Mouse (Mus musculus): Measurements from ENCODE around the gene Hdgfl1.

GRCm38 (mm10) chr13:26720917-26721316 is 49.0 kb downstream of the Hdgfl1 start:
- no peak for TF ChIP-seq TCF12 (IDR thresholded peaks at IDR 0.05; ENCODE audit: insufficient read depth, poor library complexity, severe bottlenecking)
- TF ChIP-seq POLR2A (IDR thresholded peaks at IDR 0.05; ENCODE audit: insufficient read length, low read depth): no peak
